Mouse (Mus musculus) forebrain, embryonic 13.5 days (tissue): ENCODE measurements around the gene Gm853. TPM values are rescaled to one million over a fixed set of nuclear protein-coding genes. Genes with fewer than 3 reads are reported as not detected.

Source experiments
- ATAC-seq: fragments of 200-750 bp; cut with Nextera tagmentation; 2 replicates; pipeline ENCODE4 v1.8.0; 2017
- H3K27ac ChIP-seq: fragments of 300-500 bp; sonication (generic); 2 replicates; pipeline ENCODE4 v1.5.1; 2015; ENCODE audit warnings: inconsistent platforms, mild to moderate bottlenecking, moderate library complexity
- H3K27me3 ChIP-seq: fragments of 300-500 bp; sonication (generic); 2 replicates; pipeline ENCODE4 v1.6.1; 2015; ENCODE audit warnings: mild to moderate bottlenecking, inconsistent platforms
- H3K36me3 ChIP-seq: fragments of 300-500 bp; sonication (generic); 2 replicates; pipeline ENCODE4 v1.6.1; 2015; ENCODE audit warnings: mild to moderate bottlenecking, inconsistent platforms; ENCODE audit not compliant: poor library complexity, severe bottlenecking
- H3K4me1 ChIP-seq: fragments of 300-500 bp; sonication (generic); 2 replicates; pipeline ENCODE4 v1.6.1; 2015; ENCODE audit warnings: inconsistent platforms
- H3K4me2 ChIP-seq: fragments of 300-500 bp; sonication (generic); 2 replicates; pipeline ENCODE4 v1.6.1; 2015; ENCODE audit warnings: inconsistent platforms, mild to moderate bottlenecking, moderate library complexity
- H3K4me3 ChIP-seq: fragments of 300-500 bp; sonication (generic); 2 replicates; pipeline ENCODE4 v1.5.1; 2015; ENCODE audit warnings: mild to moderate bottlenecking, inconsistent platforms
- H3K9ac ChIP-seq: fragments of 300-500 bp; sonication (generic); 2 replicates; pipeline ENCODE4 v1.6.1; 2015; ENCODE audit warnings: mild to moderate bottlenecking, inconsistent platforms
- H3K9me3 ChIP-seq: fragments of 300-500 bp; sonication (generic); replicated peaks from 2 replicates; pipeline ENCODE4 v1.6.1; 2016; ENCODE audit warnings: inconsistent platforms
- WGBS: fragments of 180-500 bp; shearing (Covaris S2); methylation state at CpG from one replicate; pipeline ENCODE4 v1.1.7; 2015; 5-methylcytosine and 5-hydroxymethylcytosine counted together
- polyA plus RNA-seq: library from polyadenylated mRNA; unstranded; fragments of >200 nt; fragmentation: Nextera tagmentation; extraction: Ambion mirVana; gene quantifications from 2 replicates; pipeline ENCODE4 v1.2.1, GENCODE M21; 2015

Gm853 gene
- polyA plus RNA-seq, 1 experiment from 2014 or later, result not detected

- WGBS, result 87% methylated on average over 4 of the region's 4 CpGs
Observed at GRCm38 (mm10) chr4:130170362-130170761, 51.8 kb downstream of the Gm853 start.

GRCm38 (mm10) chr4:130169411-130169971 is 52.7 kb downstream of the Gm853 start:
- Histone ChIP-seq H3K27me3 (peaks cover 43% of the 10 kb centered on the region), H3K4me1 (peaks cover 14% of the 10 kb centered on the region), H3K36me3 (no peaks in the 10 kb centered on the region), H3K27ac (no peak overlapping the region), H3K9me3 (no peaks in the 10 kb centered on the region), H3K4me2 (no peak overlapping the region), H3K9ac (no peak overlapping the region), H3K4me3 (no peak overlapping the region)
- 85% methylated on average over 16 of the region's 16 CpGs for WGBS
- no peak for ATAC-seq

More at GRCm38 (mm10) chr4:130170362-130170761, 51.8 kb downstream of the Gm853 start:
- Histone ChIP-seq H3K27me3 (peaks cover 45% of the 10 kb centered on the region), H3K4me2 (no peak overlapping the region), H3K4me3 (no peak overlapping the region), H3K9ac (no peak overlapping the region), H3K9me3 (no peaks in the 10 kb centered on the region), H3K36me3 (no peaks in the 10 kb centered on the region), H3K4me1 (peaks cover 23% of the 10 kb centered on the region), H3K27ac (no peak overlapping the region)
- ATAC-seq, result no peak

GRCm38 (mm10) chr4:130168280-130169183 is 53.7 kb downstream of the Gm853 start:
- ATAC-seq, result no peak
- Histone ChIP-seq H3K9me3 (no peaks in the 10 kb centered on the region), H3K27ac (no peak overlapping the region), H3K9ac (no peak overlapping the region), H3K4me3 (no peak overlapping the region), H3K4me1 (peaks cover 15% of the 10 kb centered on the region), H3K36me3 (no peaks in the 10 kb centered on the region), H3K27me3 (peaks cover 43% of the 10 kb centered on the region), H3K4me2 (no peak overlapping the region)
- WGBS, result 45% methylated on average over 16 of the region's 16 CpGs

- Histone ChIP-seq H3K4me1 (peaks cover 22% of the 10 kb centered on the region), H3K4me3 (no peak overlapping the region), H3K36me3 (no peaks in the 10 kb centered on the region), H3K9ac (no peak overlapping the region), H3K4me2 (peak overlapping the region; percentile 39), H3K27me3 (peaks cover 45% of the 10 kb centered on the region), H3K9me3 (no peaks in the 10 kb centered on the region), H3K27ac (no peak overlapping the region)
- no peak for ATAC-seq
- 50% methylated on average over 9 of the region's 9 CpGs for WGBS
Observed at GRCm38 (mm10) chr4:130167814-130168213, 54.4 kb downstream of the Gm853 start.

GRCm38 (mm10) chr4:130167321-130167720 is 54.9 kb downstream of the Gm853 start:
- 53% methylated on average over 22 of the region's 22 CpGs for WGBS
- H3K27ac ChIP-seq, result no peak overlapping the region
- H3K36me3 ChIP-seq, result no peaks in the 10 kb centered on the region
- H3K4me1 ChIP-seq, result peaks cover 24% of the 10 kb centered on the region
- H3K9ac ChIP-seq, result no peak overlapping the region
- H3K4me3 ChIP-seq, result no peak overlapping the region; the same call in 1 of the 2 replicates
- H3K4me2 ChIP-seq, result peak overlapping the region; percentile 39
- peaks cover 45% of the 10 kb centered on the region for H3K27me3 ChIP-seq
- no peak for ATAC-seq
- H3K9me3 ChIP-seq, result no peaks in the 10 kb centered on the region

- Histone ChIP-seq H3K9me3 (no peaks in the 10 kb centered on the region), H3K4me1 (peaks cover 24% of the 10 kb centered on the region), H3K4me3 (no peak overlapping the region), H3K27ac (no peak overlapping the region), H3K36me3 (no peaks in the 10 kb centered on the region), H3K27me3 (peaks cover 49% of the 10 kb centered on the region), H3K9ac (no peak overlapping the region), H3K4me2 (no peak overlapping the region)
- no peak for ATAC-seq
- WGBS, result 83% methylated on average over 8 of the region's 8 CpGs
Observed at GRCm38 (mm10) chr4:130166592-130166991, 55.6 kb downstream of the Gm853 start.

- H3K36me3 ChIP-seq, result no peaks in the 10 kb centered on the region
- H3K4me3 ChIP-seq, result no peak overlapping the region
- no peak overlapping the region for H3K9ac ChIP-seq
- peaks cover 50% of the 10 kb centered on the region for H3K27me3 ChIP-seq
- no peak overlapping the region for H3K27ac ChIP-seq
- H3K4me1 ChIP-seq, result peaks cover 24% of the 10 kb centered on the region
- whole genome bisulfite sequencing, result 76% methylated on average over 18 of the region's 18 CpGs
- H3K4me2 ChIP-seq, result no peak overlapping the region
- no peak for ATAC-seq
- no peaks in the 10 kb centered on the region for H3K9me3 ChIP-seq
Observed at GRCm38 (mm10) chr4:130166061-130166460, 56.1 kb downstream of the Gm853 start.

GRCm38 (mm10) chr4:130164121-130164520 is 58.1 kb downstream of the Gm853 start:
- WGBS, result 73% methylated on average over 6 of the region's 6 CpGs
- Histone ChIP-seq H3K4me2 (no peak overlapping the region), H3K9ac (no peak overlapping the region), H3K27ac (no peak overlapping the region), H3K9me3 (no peaks in the 10 kb centered on the region), H3K36me3 (no peaks in the 10 kb centered on the region), H3K4me3 (no peak overlapping the region), H3K4me1 (peaks cover 24% of the 10 kb centered on the region), H3K27me3 (peaks cover 56% of the 10 kb centered on the region)
- no peak for ATAC-seq

GRCm38 (mm10) chr4:130163391-130163861 is 58.8 kb downstream of the Gm853 start:
- peak overlapping the region; percentile 35 for H3K4me2 ChIP-seq
- no peak for ATAC-seq
- WGBS, result 5% methylated on average over 20 of the region's 20 CpGs
- 0 out of 2 replicates have a peak overlapping the region, but pooled peaks have one; percentile 4 for H3K4me3 ChIP-seq
- no peak overlapping the region for H3K27ac ChIP-seq
- H3K9me3 ChIP-seq, result no peaks in the 10 kb centered on the region
- no peaks in the 10 kb centered on the region for H3K36me3 ChIP-seq
- H3K4me1 ChIP-seq, result peaks cover 20% of the 10 kb centered on the region
- peak overlapping the region; percentile 26; the same call in 1 of the 2 replicates for H3K9ac ChIP-seq
- peaks cover 59% of the 10 kb centered on the region for H3K27me3 ChIP-seq

GRCm38 (mm10) chr4:130161349-130161748 is 60.9 kb downstream of the Gm853 start:
- H3K9me3 ChIP-seq, result no peaks in the 10 kb centered on the region
- H3K27ac ChIP-seq, result no peak overlapping the region
- ATAC-seq, result no peak
- H3K27me3 ChIP-seq, result peaks cover 51% of the 10 kb centered on the region
- H3K36me3 ChIP-seq, result no peaks in the 10 kb centered on the region
- no peak overlapping the region for H3K4me3 ChIP-seq
- H3K4me1 ChIP-seq, result peaks cover 12% of the 10 kb centered on the region
- no peak overlapping the region for H3K9ac ChIP-seq
- H3K4me2 ChIP-seq, result no peak overlapping the region
- WGBS, result 20% methylated on average over 4 of the region's 4 CpGs
